Mouse (Mus musculus) CH12.LX (cell line): ENCODE data around the gene Slc37a3. TPM values are rescaled to one million over a fixed set of nuclear protein-coding genes. Genes with fewer than 3 reads are reported as not detected.

Experiments used
- DNase-seq: peaks from one replicate; pipeline ENCODE4 v3.0.0-alpha.2; 2013; ENCODE audit errors: extremely low read depth
- H3K27ac ChIP-seq: 2 replicates; pipeline ENCODE4 v1.5.1; 2012; ENCODE audit warnings: low read depth, mild to moderate bottlenecking, control low read depth, moderate library complexity; ENCODE audit not compliant: insufficient read depth
- H3K27me3 ChIP-seq: replicated peaks from 2 replicates; pipeline ENCODE3; 2012; ENCODE audit warnings: inconsistent platforms
- H3K36me3 ChIP-seq, 2 experiments: replicated peaks in 1 of 2; 2 replicates each; pipeline versions ENCODE3 to v1.6.1; 2012; ENCODE audit warnings: inconsistent platforms in 1 of 2, low read length in 1 of 2, mild to moderate bottlenecking in 1 of 2, mixed read lengths in 1 of 2, moderate library complexity in 1 of 2; ENCODE audit not compliant: control insufficient read depth in 1 of 2, insufficient read depth in 1 of 2
- H3K4me1 ChIP-seq, 2 experiments: 2 replicates each; pipeline ENCODE4 v1.6.1; 2012; ENCODE audit warnings: inconsistent platforms in 1 of 2, moderate library complexity in 1 of 2; ENCODE audit not compliant: insufficient read depth in 2 of 2, control insufficient read depth in 1 of 2
- H3K4me2 ChIP-seq: 2 replicates; pipeline ENCODE4 v1.6.1; 2012; ENCODE audit warnings: low read depth, mild to moderate bottlenecking, control low read depth; ENCODE audit not compliant: poor library complexity, insufficient read depth, severe bottlenecking
- H3K4me3 ChIP-seq, 3 experiments: fragments of 150-350 bp in 1 of 3; sonication (generic) in 1 of 3; replicated peaks in 1 of 3; 2 replicates each; pipeline versions ENCODE3 to v1.5.1; 2011 to 2012; ENCODE audit warnings: low read depth in 2 of 3, low read length in 2 of 3, mild to moderate bottlenecking in 2 of 3, moderate library complexity in 2 of 3, control low read depth in 1 of 3, improper control_type of control experiment in 1 of 3, inconsistent platforms in 1 of 3, mixed read lengths in 1 of 3; ENCODE audit not compliant: poor library complexity in 1 of 3
- H3K79me2 ChIP-seq: replicated peaks from 2 replicates; pipeline ENCODE4 v1.6.1; 2012; ENCODE audit warnings: mild to moderate bottlenecking, moderate library complexity; ENCODE audit not compliant: control insufficient read depth, poor library complexity, insufficient read depth, severe bottlenecking; ENCODE audit errors: extremely low read depth
- H3K9ac ChIP-seq: 2 replicates; pipeline ENCODE4 v1.6.1; 2012; ENCODE audit warnings: low read depth, mild to moderate bottlenecking, control low read depth, moderate library complexity; ENCODE audit not compliant: insufficient read depth
- H3K9me3 ChIP-seq: replicated peaks from 2 replicates; pipeline ENCODE3; 2012; ENCODE audit warnings: low read length, inconsistent platforms, mixed read lengths
- BHLHE40 ChIP-seq: IDR thresholded peaks from 2 replicates; pipeline ENCODE4 v1.6.1; 2011; ENCODE audit warnings: mild to moderate bottlenecking, low read depth, low read length, improper control_type of control experiment
- CHD2 ChIP-seq: IDR thresholded peaks from 2 replicates; pipeline ENCODE4 v1.6.1; 2011; ENCODE audit warnings: low read length, improper control_type of control experiment
- CTCF ChIP-seq, 2 experiments: IDR thresholded peaks in 1 of 2; conservative IDR thresholded peaks in 1 of 2; 2 replicates each; pipeline ENCODE4 v1.5.1; 2011 to 2012; ENCODE audit warnings: low read depth in 2 of 2, low read length in 2 of 2, improper control_type of control experiment in 1 of 2, inconsistent platforms in 1 of 2, mild to moderate bottlenecking in 1 of 2, moderate library complexity in 1 of 2
- E2F4 ChIP-seq: IDR thresholded peaks from 2 replicates; pipeline ENCODE4 v1.6.1; 2011; ENCODE audit warnings: low read depth, low read length, improper control_type of control experiment; ENCODE audit not compliant: insufficient replicate concordance
- ELF1 ChIP-seq: IDR thresholded peaks from 2 replicates; pipeline ENCODE4 v1.6.1; 2014; ENCODE audit warnings: low read depth, mild to moderate bottlenecking, inconsistent platforms, low read length, improper control_type of control experiment
- EP300 ChIP-seq: IDR thresholded peaks from 2 replicates; pipeline ENCODE4 v1.6.1; 2011; ENCODE audit warnings: low read length, improper control_type of control experiment
- ETS1 ChIP-seq: conservative IDR thresholded peaks from 2 replicates; pipeline ENCODE4 v1.6.1; 2012; ENCODE audit warnings: low read depth, mild to moderate bottlenecking, inconsistent platforms, low read length, improper control_type of control experiment, moderate library complexity
- GABPA ChIP-seq: IDR thresholded peaks from 2 replicates; pipeline ENCODE4 v1.6.1; 2012; ENCODE audit warnings: low read depth, low read length, improper control_type of control experiment, inconsistent platforms; ENCODE audit not compliant: insufficient replicate concordance
- JUND ChIP-seq: conservative IDR thresholded peaks from 2 replicates; pipeline ENCODE4 v1.6.1; 2011; ENCODE audit warnings: low read depth, low read length, improper control_type of control experiment
- MAFK ChIP-seq: IDR thresholded peaks from 2 replicates; pipeline ENCODE4 v1.6.1; 2011; ENCODE audit warnings: low read length, improper control_type of control experiment; ENCODE audit not compliant: insufficient replicate concordance
- MAZ ChIP-seq: IDR thresholded peaks from 2 replicates; pipeline ENCODE4 v1.6.1; 2012; ENCODE audit warnings: low read depth, mild to moderate bottlenecking, inconsistent platforms, low read length, improper control_type of control experiment, moderate library complexity
- MEF2A ChIP-seq: IDR thresholded peaks from 2 replicates; pipeline ENCODE4 v1.6.1; 2014; ENCODE audit warnings: low read depth, mild to moderate bottlenecking, inconsistent platforms, low read length, improper control_type of control experiment, borderline replicate concordance
- MYC ChIP-seq: IDR thresholded peaks from 2 replicates; pipeline ENCODE4 v1.6.1; 2011; ENCODE audit warnings: low read depth, mild to moderate bottlenecking, improper control_type of control experiment, low read length
- POLR2A ChIP-seq: IDR thresholded peaks from 2 replicates; pipeline ENCODE4 v1.6.1; 2011; ENCODE audit warnings: low read depth, mild to moderate bottlenecking, improper control_type of control experiment, low read length
- RCOR1 ChIP-seq: conservative IDR thresholded peaks from 2 replicates; pipeline ENCODE4 v1.6.1; 2012; ENCODE audit warnings: low read depth, mild to moderate bottlenecking, inconsistent platforms, low read length, improper control_type of control experiment
- USF1 ChIP-seq: IDR thresholded peaks from 2 replicates; pipeline ENCODE4 v1.6.1; 2014; ENCODE audit warnings: low read depth, mild to moderate bottlenecking, inconsistent platforms, low read length, improper control_type of control experiment
- ZC3H11A ChIP-seq: IDR thresholded peaks from 2 replicates; pipeline ENCODE4 v1.6.1; 2012; ENCODE audit warnings: low read depth, mild to moderate bottlenecking, inconsistent platforms, low read length, improper control_type of control experiment
- dilution Hi-C: fragments of 300-500 bp; cut with MboI; formaldehyde crosslinking; loops from 2 replicates; pipeline ENCODE4 v1.14.3; 2020; ENCODE audit warnings: low sequenced_read_pairs; ENCODE audit not compliant: extremely low pct_unique_long_range_greater_than_20kb, extremely low pct_ligation_motif_present
- in situ Hi-C: fragments of 300-500 bp; cut with MboI; formaldehyde crosslinking; loops from 3 replicates; pipeline ENCODE4 v1.14.3; 2019; ENCODE audit warnings: low sequenced_read_pairs, low pct_ligation_motif_present, low pct_unique_long_range_greater_than_20kb, mixed read lengths
- polyA plus RNA-seq: library from polyadenylated mRNA; unstranded; fragments of >175 nt; gene quantifications from 2 replicates; pipeline ENCODE4 v1.2.1, GENCODE M21; 2012; ENCODE audit warnings: low read depth; ENCODE audit not compliant: insufficient read length
- total RNA-seq, 2 experiments: library from RNA; depleted of rRNA; stranded (reverse); fragments of 300-350 nt in 1 of 2; fragments of >200 nt in 1 of 2; gene quantifications; 2 replicates each; pipeline ENCODE4 v1.2.3; 2012 to 2014

The Slc37a3 gene
- total and polyA plus RNA-seq, 3 experiments, result 2.6 to 8.7 (median 8.0) TPM

- no peak overlapping the region for H3K9ac ChIP-seq
- H3K9me3 ChIP-seq, result peaks cover 2% of the 10 kb centered on the region
- dilution Hi-C loops, result no loop called here
- H3K27me3 ChIP-seq, result no peaks in the 10 kb centered on the region
- in situ Hi-C loops, result no loop called here
- H3K4me2 ChIP-seq, result no peak overlapping the region
- peaks cover 0 to 13% of the 10 kb centered on the region in 2 experiments; a peak in 2 of 4 replicates for H3K4me1 ChIP-seq
- H3K27ac ChIP-seq, result no peak overlapping the region
- no peaks in the 10 kb centered on the region for H3K79me2 ChIP-seq
- TF ChIP-seq BHLHE40 (no peak), MYC (no peak), MEF2A (no peak), GABPA (no peak), USF1 (no peak), CHD2 (no peak), RCOR1 (no peak), ETS1 (no peak), MAFK (no peak), ELF1 (no peak), CTCF (conservative IDR thresholded peaks at IDR 0.05 in 1 of 2, IDR thresholded peaks at IDR 0.05 in 1 of 2; ENCODE audit: low read depth in 2 of 2, low read length in 2 of 2) (no peak)
- TF ChIP-seq, all 38 proteins: peak for 0
- no peak for DNase-seq
- Histone ChIP-seq H3K4me3 (no peak overlapping the region), H3K36me3 (no peaks in the 10 kb centered on the region)
These were observed 65.7 kb downstream of the Slc37a3 start for GRCm38 (mm10) chr6:39311786-39312185.

- no peaks in the 10 kb centered on the region for H3K27me3 ChIP-seq
- TF ChIP-seq POLR2A (no peak), MAZ (no peak), MAFK (no peak), E2F4 (no peak), ZC3H11A (no peak), EP300 (no peak), JUND (no peak)
- TF ChIP-seq, all 38 proteins: peak for 0
- no peak overlapping the region for H3K4me2 ChIP-seq
- DNase-seq, result no peak
- in situ Hi-C loops (no loop called here), dilution Hi-C loops (no loop called here)
- no peaks in the 10 kb centered on the region for H3K79me2 ChIP-seq
- H3K9ac ChIP-seq, result no peak overlapping the region
- H3K36me3 ChIP-seq, result no peaks in the 10 kb centered on the region
- peaks cover 0 to 8% of the 10 kb centered on the region in 2 experiments; a peak in 2 of 4 replicates for H3K4me1 ChIP-seq
- no peak overlapping the region for H3K4me3 ChIP-seq
- H3K9me3 ChIP-seq, result peaks cover 2% of the 10 kb centered on the region
- H3K27ac ChIP-seq, result no peak overlapping the region
These were observed 73.1 kb downstream of the Slc37a3 start for GRCm38 (mm10) chr6:39304371-39304874.
